Mouse (Mus musculus): ENCODE results near the gene Fpr-rs4. TPM values are rescaled to one million over a fixed set of nuclear protein-coding genes. Genes with fewer than 3 reads are reported as not detected.

Gene Fpr-rs4
- not detected in 2 replicates for polyA plus RNA-seq (2012)

DNA sequence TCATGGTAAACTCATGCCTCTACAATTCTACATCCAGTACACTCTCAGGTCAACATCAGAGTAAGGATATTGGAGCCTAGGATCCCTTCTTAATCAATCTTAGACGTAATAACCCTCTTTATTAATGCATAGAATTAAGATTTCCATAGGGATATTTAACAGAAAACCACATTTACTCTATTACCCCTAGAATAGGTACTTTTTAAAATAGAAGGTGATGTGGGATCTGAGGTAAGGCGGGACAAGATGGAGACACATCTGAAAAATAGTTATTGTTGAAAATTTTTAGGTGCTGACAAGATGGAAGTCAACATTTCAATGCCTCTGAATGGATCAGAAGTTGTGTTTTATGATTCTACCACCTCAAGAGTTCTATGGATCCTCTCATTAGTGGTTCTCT lies at the start of gene Fpr-rs4:
Gene Fpr-rs4, plus strand, starts transcription at position 301 of the 400 bp plus-strand sequence.
- TF ChIP-seq GATA1 (IDR thresholded peaks at IDR 0.05; ENCODE audit: low read length), result no peak

DNA sequence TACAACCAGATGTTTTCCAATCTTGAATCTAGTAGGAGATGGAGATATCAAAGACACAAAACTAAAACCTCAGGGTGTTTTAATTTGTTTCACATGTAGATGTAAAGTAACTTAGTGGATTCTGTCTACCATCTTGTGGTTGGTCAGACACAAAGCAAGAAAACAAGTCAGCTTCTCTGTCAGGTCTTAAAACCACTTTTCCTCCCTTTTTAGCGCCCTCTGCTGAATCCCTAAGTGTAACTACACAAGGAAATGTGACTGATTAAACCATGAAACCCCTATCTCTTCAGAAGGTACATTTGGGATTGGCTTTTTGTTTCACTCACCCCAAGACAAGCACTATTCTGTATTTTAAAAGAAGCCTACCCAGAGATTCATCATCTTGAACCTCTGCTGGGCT lies 48.1 kb upstream of the Fpr-rs4 start:
- no peak for TF ChIP-seq GATA1 (IDR thresholded peaks at IDR 0.05; ENCODE audit: low read length)

DNA sequence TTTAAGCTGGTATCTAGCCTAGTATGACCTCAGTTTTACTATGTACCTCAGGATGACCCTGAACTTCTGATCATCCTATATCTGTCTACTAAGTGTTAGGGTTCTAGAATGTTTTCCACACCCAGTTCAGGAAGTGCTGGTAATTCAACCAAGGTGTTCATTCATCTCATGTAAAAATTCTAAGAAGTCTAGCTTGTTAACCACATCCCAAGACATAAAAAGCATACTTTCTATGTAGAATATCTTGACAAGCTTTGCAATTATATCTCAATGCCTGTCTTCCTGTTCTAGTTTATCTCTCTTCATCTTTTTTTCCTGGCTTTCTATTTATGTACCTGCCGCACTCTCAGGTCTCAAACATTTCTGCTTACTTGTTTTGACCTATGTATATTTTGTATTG lies 16.8 kb upstream of the Fpr-rs4 start:
- TF ChIP-seq GATA1 (IDR thresholded peaks at IDR 0.05; ENCODE audit: low read length), result no peak

DNA sequence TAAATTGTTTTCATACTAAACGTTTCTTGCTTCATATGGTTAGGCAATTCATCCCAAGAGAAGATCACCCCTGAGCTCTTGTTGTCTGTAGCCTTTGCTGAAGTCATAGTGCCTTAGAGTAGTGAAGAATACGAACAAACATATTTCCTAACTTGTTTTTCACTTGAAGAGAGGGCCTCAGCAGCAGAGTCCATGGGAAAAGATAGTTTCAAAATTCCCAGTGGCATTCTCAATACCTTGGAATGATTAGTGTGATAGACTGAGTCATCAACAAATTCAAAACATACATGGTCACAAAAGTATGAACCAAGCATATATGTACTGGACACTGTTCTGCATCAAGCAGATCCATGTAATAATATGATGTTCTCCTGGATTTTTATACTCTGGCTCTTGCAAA lies 27.6 kb downstream of the Fpr-rs4 start, which contains the start of gene Vmn2r124:
Gene Vmn2r124, plus strand, starts transcription at position 301 of the 400 bp plus-strand sequence.
- TF ChIP-seq GATA1 (IDR thresholded peaks at IDR 0.05; ENCODE audit: low read length), result no peak

Other genes with a start within 250 kb of the Fpr-rs4 start
- gene Spaca6, start 194.6 kb upstream of the Fpr-rs4 start, polyA plus RNA-seq (2012), result 4.4 and 5.3 TPM in 2 replicates
- not detected in 2 replicates for gene Has1, start 166.5 kb upstream of the Fpr-rs4 start, polyA plus RNA-seq (2012)
- gene Fpr1, start 137.8 kb upstream of the Fpr-rs4 start, polyA plus RNA-seq (2012), result not detected in 2 replicates
- gene Fpr2, start 133.9 kb upstream of the Fpr-rs4 start, polyA plus RNA-seq (2012), result not detected in 2 replicates
- not detected in 2 replicates for gene Fpr3, start 133.9 kb upstream of the Fpr-rs4 start, polyA plus RNA-seq (2012)
- not detected in 2 replicates for gene Vmn2r124, start 27.7 kb downstream of the Fpr-rs4 start, polyA plus RNA-seq (2012)
- gene Vmn2r91, start 63.3 kb downstream of the Fpr-rs4 start, polyA plus RNA-seq (2012), result not detected in 2 replicates
- not detected in 2 replicates for gene Vmn2r92, start 130.2 kb downstream of the Fpr-rs4 start, polyA plus RNA-seq (2012)